Mouse (Mus musculus) thymus, postnatal 4 days (tissue): Measurements from ENCODE around the gene Gpn2.

ENCODE experiments used
- DNase-seq: peaks from one replicate; pipeline ENCODE4 v3.0.0; 2021

The Gpn2 gene

GRCm38 (mm10) chr4:133625621-133626071 lies 41.5 kb downstream of the Gpn2 start:
- peak; percentile 83 for DNase-seq

GRCm38 (mm10) chr4:133626221-133626620 lies 42.1 kb downstream of the Gpn2 start:
- no peak for DNase-seq

- no peak for DNase-seq
Observed at GRCm38 (mm10) chr4:133626621-133627020, 42.5 kb downstream of the Gpn2 start.

- no peak for DNase-seq
Observed at GRCm38 (mm10) chr4:133627039-133627438, 42.9 kb downstream of the Gpn2 start.

- no peak for DNase-seq
Observed at GRCm38 (mm10) chr4:133628517-133628916, 44.4 kb downstream of the Gpn2 start.

GRCm38 (mm10) chr4:133629191-133629590 lies 45.0 kb downstream of the Gpn2 start:
- no peak for DNase-seq

- no peak for DNase-seq
Observed at GRCm38 (mm10) chr4:133630326-133630920, 46.3 kb downstream of the Gpn2 start.

GRCm38 (mm10) chr4:133631071-133631768 lies 47.1 kb downstream of the Gpn2 start:
- DNase-seq = no peak

GRCm38 (mm10) chr4:133631769-133632411 lies 47.7 kb downstream of the Gpn2 start:
- DNase-seq = no peak

- DNase-seq = peak; percentile 78
Observed at GRCm38 (mm10) chr4:133632483-133633327, 48.5 kb downstream of the Gpn2 start.

GRCm38 (mm10) chr4:133633332-133634042 lies 49.3 kb downstream of the Gpn2 start:
- peak; percentile 96 for DNase-seq

GRCm38 (mm10) chr4:133634043-133634410 lies 49.9 kb downstream of the Gpn2 start:
- no peak for DNase-seq
